Mouse (Mus musculus): ENCODE data around the gene Olfr356.

Gene Olfr356

DNA sequence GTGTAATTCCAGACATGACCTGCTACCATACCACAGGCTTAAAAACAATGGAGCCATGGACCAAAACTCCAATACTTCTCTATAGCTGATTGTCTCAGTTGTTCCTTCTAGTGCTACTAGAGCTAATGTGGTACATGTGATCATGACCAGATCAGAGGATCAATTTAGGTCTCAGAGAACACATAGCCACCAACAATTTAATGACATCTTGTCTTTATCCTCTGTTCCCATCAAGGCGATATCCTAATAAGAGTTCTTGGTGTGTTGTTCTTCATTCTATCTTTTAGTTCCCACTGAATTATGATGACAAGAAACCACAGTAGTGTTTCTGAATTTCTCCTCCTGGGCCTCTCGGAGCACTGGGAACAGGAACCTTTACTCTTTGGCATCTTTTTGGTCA is at the start of gene Olfr356:
Gene Olfr356, plus strand, starts transcription at position 301 of the 400 bp plus-strand sequence.
- DNase-seq: no peak

DNA sequence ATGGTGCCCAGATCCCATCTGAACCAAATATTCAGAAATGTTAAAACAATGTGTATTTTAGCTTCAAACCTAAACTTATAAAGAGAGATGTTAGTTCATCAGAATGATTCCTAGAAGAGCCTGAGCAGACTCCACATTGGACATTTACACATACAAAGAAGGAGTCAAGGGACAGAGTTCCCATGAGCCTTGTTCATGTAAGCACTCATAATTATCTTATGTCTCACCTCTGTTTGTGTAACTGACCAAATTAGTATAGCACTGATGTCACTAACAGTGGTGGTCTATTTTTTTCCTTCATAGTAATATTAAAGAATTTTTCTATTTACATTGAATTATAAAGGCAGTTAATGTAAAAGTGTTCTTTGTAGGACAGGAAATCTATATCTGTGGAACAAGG is 44.1 kb upstream of the Olfr356 start, which contains the start of gene Olfr353:
Gene Olfr353, minus strand, starts transcription at position 101 of the 400 bp plus-strand sequence.
- no peak for DNase-seq

DNA sequence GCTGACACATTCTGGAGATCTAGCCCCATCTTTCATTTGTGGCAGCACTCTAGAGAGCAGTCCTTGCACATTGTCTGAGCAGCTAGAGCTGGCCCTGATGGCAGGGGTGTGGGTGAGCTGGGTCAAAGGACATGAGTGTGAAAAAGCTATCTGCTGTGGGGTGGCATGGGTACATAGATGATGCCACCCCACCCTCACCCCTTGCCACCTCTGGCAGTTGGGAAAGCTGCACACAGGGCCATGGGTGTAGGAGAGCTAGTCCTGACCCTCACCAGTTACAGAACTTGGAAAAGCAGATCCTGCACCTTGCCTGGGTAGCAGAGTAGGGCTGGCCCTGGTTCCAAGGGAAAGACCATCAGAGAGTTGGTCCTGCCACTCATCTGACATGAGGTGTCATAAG is 39.8 kb upstream of the Olfr356 start:
- no peak for DNase-seq

DNA sequence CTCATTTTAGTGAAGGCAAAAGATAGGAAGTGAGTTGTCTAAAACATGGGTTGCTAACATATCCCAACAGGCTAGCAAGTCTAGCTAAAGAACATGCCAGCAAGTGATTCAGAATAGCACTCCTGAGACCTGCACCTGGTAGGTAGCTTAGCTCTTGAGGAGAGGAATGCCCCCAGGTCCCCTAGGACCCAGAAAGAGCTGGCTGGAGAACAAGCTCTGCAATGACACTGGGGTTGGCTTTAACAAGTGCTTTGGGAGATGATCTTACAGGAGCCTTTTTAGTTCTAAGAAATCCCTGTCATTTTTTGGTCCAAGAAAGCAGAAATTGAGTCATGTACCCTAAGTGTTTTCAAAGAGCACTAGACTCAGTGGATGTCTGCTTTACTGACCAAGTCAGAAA is 31.5 kb upstream of the Olfr356 start, which contains the start of gene Olfr354:
Gene Olfr354, plus strand, starts transcription at position 301 of the 400 bp plus-strand sequence.
- no peak for DNase-seq

GRCm38 (mm10) chr2:36928797-36929196 is 8.1 kb upstream of the Olfr356 start, which contains the start of gene Olfr355:
TSS of gene Olfr355 (minus strand) at chr2:36928897.
- no peak for DNase-seq
